Mouse (Mus musculus) MEL (cell line): ENCODE data around the gene Tead2. TPM values are rescaled to one million over a fixed set of nuclear protein-coding genes. Genes with fewer than 3 reads are reported as not detected.

Experiments
- DNase-seq: peaks from one replicate; pipeline ENCODE4 v3.0.0; 2011; ENCODE audit warnings: low read depth, low spot score
- H3K27ac ChIP-seq: 2 replicates; pipeline ENCODE4 v1.5.1; 2012; ENCODE audit warnings: low read depth, mild to moderate bottlenecking, control low read depth, low read length, moderate library complexity; ENCODE audit not compliant: control insufficient read depth
- H3K27me3 ChIP-seq, 2 experiments: fragments of 150-350 bp in 1 of 2; sonication (generic) in 1 of 2; 2 replicates each; pipeline ENCODE4 v1.6.1; 2012; ENCODE audit warnings: low read length in 2 of 2, mild to moderate bottlenecking in 2 of 2, improper control_type of control experiment in 1 of 2, moderate library complexity in 1 of 2; ENCODE audit not compliant: insufficient read depth in 2 of 2, control insufficient read depth in 1 of 2
- H3K36me3 ChIP-seq, 2 experiments: 2 replicates each; pipeline ENCODE4 v1.6.1; 2012 to 2014; ENCODE audit warnings: low read length in 2 of 2, improper control_type of control experiment in 1 of 2, inconsistent platforms in 1 of 2, mild to moderate bottlenecking in 1 of 2; ENCODE audit not compliant: insufficient read depth in 2 of 2, control insufficient read depth in 1 of 2
- H3K4me1 ChIP-seq, 2 experiments: fragments of 150-350 bp in 1 of 2; sonication (generic) in 1 of 2; 2 replicates each; pipeline ENCODE4 v1.6.1; 2012; ENCODE audit warnings: low read length in 2 of 2, improper control_type of control experiment in 1 of 2, mild to moderate bottlenecking in 1 of 2; ENCODE audit not compliant: insufficient read depth in 2 of 2, control insufficient read depth in 1 of 2
- H3K4me3 ChIP-seq, 2 experiments: fragments of 150-350 bp in 1 of 2; sonication (generic) in 1 of 2; 2 replicates each; pipeline ENCODE4 v1.5.1; 2012; ENCODE audit warnings: low read depth in 2 of 2, low read length in 2 of 2, mild to moderate bottlenecking in 2 of 2, moderate library complexity in 2 of 2, control low read depth in 1 of 2, improper control_type of control experiment in 1 of 2; ENCODE audit not compliant: control insufficient read depth in 1 of 2, insufficient read depth in 1 of 2
- H3K79me2 ChIP-seq: 2 replicates; pipeline ENCODE4 v1.6.1; 2012; ENCODE audit warnings: mild to moderate bottlenecking, low read length, moderate library complexity; ENCODE audit not compliant: control insufficient read depth, poor library complexity, insufficient read depth
- H3K9ac ChIP-seq: 2 replicates; pipeline ENCODE4 v1.6.1; 2012; ENCODE audit warnings: low read depth, mild to moderate bottlenecking, control low read depth, low read length, moderate library complexity; ENCODE audit not compliant: control insufficient read depth, poor library complexity, severe bottlenecking
- H3K9me3 ChIP-seq: fragments of 150-350 bp; sonication (generic); replicated peaks from 2 replicates; pipeline ENCODE4 v1.6.1; 2012; ENCODE audit warnings: mild to moderate bottlenecking, low read length, improper control_type of control experiment, moderate library complexity; ENCODE audit not compliant: insufficient read depth
- CHD1 ChIP-seq: IDR thresholded peaks from 2 replicates; pipeline ENCODE4 v1.6.1; 2012; ENCODE audit warnings: low read depth, mild to moderate bottlenecking, inconsistent platforms, low read length, improper control_type of control experiment
- CTCF ChIP-seq, 3 experiments: IDR thresholded peaks in 2 of 3; conservative IDR thresholded peaks in 1 of 3; 2 replicates each; pipeline ENCODE4 v1.5.1; 2011 to 2012; ENCODE audit warnings: low read length in 3 of 3, low read depth in 2 of 3, mild to moderate bottlenecking in 2 of 3, improper control_type of control experiment in 1 of 3, inconsistent platforms in 1 of 3, mixed read lengths in 1 of 3, moderate library complexity in 1 of 3; ENCODE audit not compliant: control insufficient read depth in 1 of 3, insufficient read depth in 1 of 3, poor library complexity in 1 of 3, severe bottlenecking in 1 of 3
- ELF1 ChIP-seq: IDR thresholded peaks from 2 replicates; pipeline ENCODE4 v1.6.1; 2014; ENCODE audit warnings: low read depth, mild to moderate bottlenecking, inconsistent platforms, low read length, improper control_type of control experiment, moderate library complexity
- EP300 ChIP-seq, 2 experiments: IDR thresholded peaks; 2 replicates each; pipeline ENCODE4 v1.6.1; 2011; ENCODE audit warnings: improper control_type of control experiment in 2 of 2, low read length in 2 of 2, low read depth in 1 of 2, mild to moderate bottlenecking in 1 of 2
- JUND ChIP-seq: IDR thresholded peaks from 2 replicates; pipeline ENCODE4 v1.6.1; 2011; ENCODE audit warnings: low read depth, mild to moderate bottlenecking, improper control_type of control experiment, low read length
- KAT2A ChIP-seq: conservative IDR thresholded peaks from 2 replicates; pipeline ENCODE4 v1.6.1; 2012; ENCODE audit warnings: low read depth, low read length, improper control_type of control experiment, inconsistent platforms
- MAZ ChIP-seq: IDR thresholded peaks from 2 replicates; pipeline ENCODE4 v1.6.1; 2012; ENCODE audit warnings: low read depth, mild to moderate bottlenecking, inconsistent platforms, low read length, improper control_type of control experiment
- MEF2A ChIP-seq: IDR thresholded peaks from 2 replicates; pipeline ENCODE4 v1.6.1; 2014; ENCODE audit warnings: low read depth, mild to moderate bottlenecking, inconsistent platforms, low read length, improper control_type of control experiment; ENCODE audit not compliant: poor library complexity, insufficient replicate concordance, severe bottlenecking; ENCODE audit errors: extremely low read depth
- MYB ChIP-seq: IDR thresholded peaks from 2 replicates; pipeline ENCODE4 v1.6.1; 2011; ENCODE audit warnings: mild to moderate bottlenecking, low read depth, low read length, improper control_type of control experiment
- NRF1 ChIP-seq: IDR thresholded peaks from 2 replicates; pipeline ENCODE4 v1.6.1; 2014; ENCODE audit warnings: low read depth, mild to moderate bottlenecking, inconsistent platforms, low read length, improper control_type of control experiment, moderate library complexity; ENCODE audit not compliant: poor library complexity, insufficient read depth, severe bottlenecking
- POLR2A ChIP-seq, 2 experiments: IDR thresholded peaks; 2 replicates each; pipeline ENCODE4 v1.6.1; 2011 to 2012; ENCODE audit warnings: low read length in 2 of 2, mild to moderate bottlenecking in 2 of 2, control low read depth in 1 of 2, improper control_type of control experiment in 1 of 2, low read depth in 1 of 2, moderate library complexity in 1 of 2; ENCODE audit not compliant: control insufficient read depth in 1 of 2, insufficient read depth in 1 of 2, poor library complexity in 1 of 2
- POLR2AphosphoS2 ChIP-seq: IDR thresholded peaks from 2 replicates; pipeline ENCODE4 v1.6.1; 2011; ENCODE audit warnings: low read length, improper control_type of control experiment
- RAD21 ChIP-seq: IDR thresholded peaks from 2 replicates; pipeline ENCODE4 v1.6.1; 2011; ENCODE audit warnings: mild to moderate bottlenecking, low read depth, low read length, improper control_type of control experiment
- SIN3A ChIP-seq: IDR thresholded peaks from 2 replicates; pipeline ENCODE4 v1.6.1; 2012; ENCODE audit warnings: low read length, improper control_type of control experiment, inconsistent platforms
- SMC3 ChIP-seq: IDR thresholded peaks from 2 replicates; pipeline ENCODE4 v1.6.1; 2011; ENCODE audit warnings: low read depth, low read length, improper control_type of control experiment
- TBP ChIP-seq: IDR thresholded peaks from 2 replicates; pipeline ENCODE4 v1.8.0; 2011; ENCODE audit warnings: low read depth, low read length, improper control_type of control experiment
- USF2 ChIP-seq, 2 experiments: IDR thresholded peaks; 2 replicates each; pipeline ENCODE4 v1.6.1; 2011 to 2012; ENCODE audit warnings: improper control_type of control experiment in 2 of 2, low read length in 2 of 2, borderline replicate concordance in 1 of 2, inconsistent platforms in 1 of 2, low read depth in 1 of 2, mild to moderate bottlenecking in 1 of 2; ENCODE audit not compliant: insufficient read depth in 1 of 2
- polyA plus RNA-seq, 2 experiments: library from polyadenylated mRNA; stranded (reverse) in 1 of 2; unstranded in 1 of 2; fragments of >175 nt in 1 of 2; fragments of >200 nt in 1 of 2; gene quantifications; 2 replicates each; pipeline versions ENCODE4 v1.2.1 to v1.2.4; 2012; ENCODE audit warnings: low replicate concordance in 2 of 2, low read depth in 1 of 2; ENCODE audit not compliant: insufficient read length in 2 of 2, insufficient read depth in 1 of 2, missing spikeins in 1 of 2
- total RNA-seq: library from RNA; depleted of rRNA; stranded (reverse); fragments of 300-350 nt; gene quantifications from 2 replicates; pipeline ENCODE4 v1.2.3, GENCODE M21; 2012

The Tead2 gene
- total and polyA plus RNA-seq, 3 experiments, result 0.19 to 0.38 TPM; not detected in 1

- no peak overlapping the region for H3K9ac ChIP-seq
- no peak for DNase-seq
- TF ChIP-seq CHD1 (no peak), POLR2A (IDR thresholded peaks at IDR 0.05; ENCODE audit: control insufficient read depth in 1 of 2, insufficient read depth in 1 of 2, low read depth in 1 of 2, low read length in 2 of 2, poor library complexity in 1 of 2) (no peak), SIN3A (no peak), MEF2A (no peak), POLR2AphosphoS2 (no peak), JUND (no peak)
- H3K9me3 ChIP-seq, result no peaks in the 10 kb centered on the region
- no peaks in the 10 kb centered on the region; a peak in 2 of 4 replicates for H3K4me1 ChIP-seq
- no peaks in the 10 kb centered on the region for H3K79me2 ChIP-seq
- no peak overlapping the region for H3K27ac ChIP-seq
- no peak overlapping the region for H3K4me3 ChIP-seq
- 0 out of 4 replicates have a peak, but pooled peaks cover 0 to 2% of the 10 kb centered on the region in 2 experiments for H3K36me3 ChIP-seq
- H3K27me3 ChIP-seq, result peaks cover 3 to 4% of the 10 kb centered on the region in 2 experiments
Measured at GRCm38 (mm10) chr7:45231192-45231591, 15.6 kb downstream of the Tead2 start.

- no peak overlapping the region for H3K9ac ChIP-seq
- no peaks in the 10 kb centered on the region for H3K79me2 ChIP-seq
- TF ChIP-seq NRF1, result no peak
- TF ChIP-seq POLR2AphosphoS2, result peak; percentile 22; the same call in 1 of the 2 replicates
- DNase-seq, result no peak
- H3K27me3 ChIP-seq, result peaks cover 0 to 4% of the 10 kb centered on the region in 2 experiments; a peak in 2 of 4 replicates
- no peak overlapping the region for H3K4me3 ChIP-seq
- H3K4me1 ChIP-seq, result no peaks in the 10 kb centered on the region; a peak in 2 of 4 replicates
- H3K36me3 ChIP-seq, result 0 out of 4 replicates have a peak, but pooled peaks cover 0 to 2% of the 10 kb centered on the region in 2 experiments
- H3K9me3 ChIP-seq, result no peaks in the 10 kb centered on the region
- H3K27ac ChIP-seq, result no peak overlapping the region
Measured at GRCm38 (mm10) chr7:45231941-45232340, 16.4 kb downstream of the Tead2 start.

GRCm38 (mm10) chr7:45232716-45233465 is 17.3 kb downstream of the Tead2 start:
- no peak for TF ChIP-seq USF2 (IDR thresholded peaks at IDR 0.05; ENCODE audit: borderline replicate concordance in 1 of 2, insufficient read depth in 1 of 2, low read depth in 1 of 2, low read length in 2 of 2)
- no peak for TF ChIP-seq RAD21
- no peak for TF ChIP-seq NRF1
- no peak for TF ChIP-seq JUND
- TF ChIP-seq TBP, result no peak
- TF ChIP-seq CTCF (IDR thresholded peaks at IDR 0.05 in 2 of 3, conservative IDR thresholded peaks at IDR 0.05 in 1 of 3; ENCODE audit: control insufficient read depth in 1 of 3, insufficient read depth in 1 of 3, low read depth in 2 of 3, low read length in 3 of 3, poor library complexity in 1 of 3, severe bottlenecking in 1 of 3), result no peak
- no peak for TF ChIP-seq SMC3
- no peak for TF ChIP-seq MYB
- no peak for TF ChIP-seq KAT2A
- no peak for TF ChIP-seq CHD1
- TF ChIP-seq EP300 (IDR thresholded peaks at IDR 0.05; ENCODE audit: low read depth in 1 of 2, low read length in 2 of 2), result no peak
- TF ChIP-seq ELF1, result no peak
- TF ChIP-seq MEF2A, result no peak
- no peak for TF ChIP-seq MAZ
- Histone ChIP-seq H3K27me3 (0 out of 4 replicates have a peak, but pooled peaks cover 0 to 1% of the 10 kb centered on the region in 2 experiments), H3K36me3 (peaks cover 0 to 6% of the 10 kb centered on the region in 2 experiments; a peak in 2 of 4 replicates), H3K4me1 (peaks cover 0 to 6% of the 10 kb centered on the region in 2 experiments; a peak in 2 of 4 replicates), H3K4me3 (no peak overlapping the region), H3K27ac (no peak overlapping the region), H3K79me2 (no peaks in the 10 kb centered on the region), H3K9ac (no peak overlapping the region), H3K9me3 (no peaks in the 10 kb centered on the region)
- no peak for DNase-seq
